Mouse (Mus musculus) G1E (cell line): ENCODE measurements around the gene Tubg1. TPM values are rescaled to one million over a fixed set of nuclear protein-coding genes. Genes with fewer than 3 reads are reported as not detected.

ENCODE experiments used
- ATAC-seq: 2 replicates; pipeline ENCODE4 v1.8.0; 2016; ENCODE audit warnings: mild to moderate bottlenecking; ENCODE audit not compliant: insufficient number of reproducible peaks, poor library complexity, low FRiP score, severe bottlenecking; ENCODE audit errors: extremely low read depth
- DNase-seq: peaks from one replicate; pipeline ENCODE4 v3.0.0; 2012; ENCODE audit warnings: low spot score
- H3K27me3 ChIP-seq: 2 replicates; pipeline ENCODE4 v1.6.1; 2012; ENCODE audit warnings: mild to moderate bottlenecking, low read length, inconsistent platforms; ENCODE audit not compliant: insufficient read depth
- H3K36me3 ChIP-seq: replicated peaks from 2 replicates; pipeline ENCODE3; 2012; ENCODE audit warnings: mild to moderate bottlenecking, inconsistent platforms
- H3K4me1 ChIP-seq: 2 replicates; pipeline ENCODE4 v1.6.1; 2012; ENCODE audit warnings: low read depth, low read length, inconsistent platforms, mixed read lengths; ENCODE audit not compliant: insufficient read depth
- H3K4me3 ChIP-seq: 2 replicates; pipeline ENCODE4 v1.5.1; 2012; ENCODE audit warnings: low read depth, mild to moderate bottlenecking, inconsistent platforms, low read length, moderate library complexity, mixed read lengths
- H3K9me3 ChIP-seq: replicated peaks from 2 replicates; pipeline ENCODE4 v1.6.1; 2012; ENCODE audit warnings: inconsistent platforms
- CTCF ChIP-seq: IDR thresholded peaks from 2 replicates; pipeline ENCODE4 v1.5.1; 2012; ENCODE audit warnings: low read depth, low read length, inconsistent platforms, mixed read lengths
- GATA1 ChIP-seq: IDR thresholded peaks from 2 replicates; pipeline ENCODE4 v1.6.1; 2012; ENCODE audit warnings: borderline replicate concordance, low read length, inconsistent platforms, mixed read lengths
- GATA2 ChIP-seq: IDR thresholded peaks from 2 replicates; pipeline ENCODE4 v1.6.1; 2012; ENCODE audit warnings: low read depth, low read length, inconsistent platforms, borderline replicate concordance
- POLR2AphosphoS5 ChIP-seq: IDR thresholded peaks from 2 replicates; pipeline ENCODE4 v1.6.1; 2012; ENCODE audit warnings: low read depth, low read length, inconsistent platforms; ENCODE audit not compliant: insufficient replicate concordance
- TAL1 ChIP-seq: conservative IDR thresholded peaks from 2 replicates; pipeline ENCODE4 v1.6.1; 2012; ENCODE audit warnings: low read depth, low read length, inconsistent platforms, mixed read lengths
- polyA plus RNA-seq: library from polyadenylated mRNA; stranded (reverse); fragments of >175 nt; gene quantifications from 2 replicates; pipeline ENCODE4 v1.2.3, GENCODE M21; 2012
- total RNA-seq, 2 experiments: library from RNA; stranded (forward) in 1 of 2; stranded (reverse) in 1 of 2; fragments of 200-1000 nt in 1 of 2; fragments of >200 nt in 1 of 2; fragmentation: Nextera tagmentation in 1 of 2; gene quantifications; 2 replicates each; pipeline ENCODE4 v1.2.3; 2014 to 2017

The Tubg1 gene
- total and polyA plus RNA-seq, 3 experiments = 42.0 to 96.1 (median 46.0) TPM

DNA sequence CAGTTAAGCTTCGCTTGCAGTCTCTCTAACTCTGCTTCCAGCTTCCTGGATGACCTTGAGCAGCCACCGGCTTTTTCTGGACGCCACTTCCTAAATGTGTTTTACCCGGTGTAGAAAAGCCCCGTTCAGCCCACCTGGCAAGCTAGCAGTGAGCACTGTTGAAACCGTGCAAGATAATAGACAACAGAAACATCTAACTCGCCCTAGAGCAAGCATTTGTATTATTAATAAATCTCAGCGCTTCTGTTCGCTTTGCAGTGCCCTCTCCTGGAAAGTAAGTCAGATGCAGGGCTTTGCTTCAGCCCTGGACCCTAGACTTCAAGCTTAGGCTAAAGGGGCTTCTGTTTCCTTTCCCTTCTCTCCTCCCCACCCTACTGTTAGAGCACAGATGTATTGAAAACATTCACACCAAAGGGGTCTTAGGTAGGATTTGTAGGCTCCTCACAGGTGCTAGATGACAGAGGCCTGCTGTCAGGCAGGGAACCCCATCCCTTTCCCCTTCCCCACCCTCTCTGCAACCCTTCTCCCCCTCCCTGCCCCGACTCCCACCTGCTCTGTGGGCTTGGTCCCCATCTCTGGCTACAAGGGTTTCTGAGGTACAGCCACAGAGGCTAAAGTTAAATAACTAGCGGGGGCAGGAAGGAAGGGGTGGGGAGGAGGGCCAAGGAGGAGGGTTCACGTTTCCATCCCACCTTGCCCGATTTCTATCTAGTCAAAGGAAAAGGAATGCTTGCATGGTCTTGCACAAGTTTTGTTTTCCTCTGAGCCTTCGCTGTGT is 55.3 kb downstream of the Tubg1 start, which contains the start of gene Ccr10:
Gene Ccr10, minus strand, starts transcription at position 593 of the 778 bp plus-strand sequence.
- ATAC-seq (no peak), DNase-seq (no peak)
- TF ChIP-seq GATA2 (no peak), TAL1 (no peak), GATA1 (no peak), POLR2AphosphoS5 (no peak), CTCF (no peak)
- H3K36me3 ChIP-seq = no peaks in the 10 kb centered on the region
- H3K27me3 ChIP-seq = peaks cover 79% of the 10 kb centered on the region
- H3K4me1 ChIP-seq = peaks cover 59% of the 10 kb centered on the region
- 0 out of 2 replicates have a peak, but pooled peaks cover 2% of the 10 kb centered on the region for H3K9me3 ChIP-seq
- H3K4me3 ChIP-seq = peak within 1 kb of the TSS; percentile 65; the same call in 1 of the 2 replicates

DNA sequence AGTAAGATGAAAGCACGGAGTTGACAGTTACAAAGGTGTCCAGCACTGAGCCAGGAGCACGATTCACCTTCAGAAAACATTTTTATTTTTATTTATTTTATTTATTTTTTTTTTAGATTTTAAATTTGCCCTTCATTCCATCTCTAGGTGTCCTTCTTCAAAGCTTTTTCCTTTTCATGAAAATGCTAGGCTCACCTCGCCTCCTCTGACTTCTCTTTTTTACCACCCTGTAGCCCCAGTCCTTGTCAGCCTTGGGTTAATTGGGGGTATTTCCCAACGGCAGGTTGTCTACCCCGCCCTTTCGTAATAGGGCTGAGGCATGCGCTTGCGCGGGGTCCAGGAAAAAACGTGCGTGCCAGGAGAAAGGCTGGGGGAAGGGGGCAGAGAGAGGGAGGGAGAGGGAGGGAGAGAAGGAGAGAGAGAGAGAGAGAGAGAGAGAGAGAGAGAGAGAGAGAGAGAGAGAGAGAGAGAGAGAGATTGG is 55.9 kb downstream of the Tubg1 start:
- TF ChIP-seq CTCF = no peak
- TF ChIP-seq GATA1 = no peak
- no peak for TF ChIP-seq TAL1
- TF ChIP-seq POLR2AphosphoS5 = no peak
- no peak for TF ChIP-seq GATA2
- Histone ChIP-seq H3K4me1 (peaks cover 56% of the 10 kb centered on the region), H3K9me3 (0 out of 2 replicates have a peak, but pooled peaks cover 2% of the 10 kb centered on the region), H3K27me3 (peaks cover 74% of the 10 kb centered on the region), H3K36me3 (no peaks in the 10 kb centered on the region), H3K4me3 (no peak overlapping the region)
- DNase-seq (no peak), ATAC-seq (no peak)

Other genes with a start within 250 kb of the Tubg1 start
Only the 20 nearest of the 24 such genes appear.
- gene Stat3, start 180.4 kb upstream of the Tubg1 start, total RNA-seq (2014; fragmentation: Nextera tagmentation) = 81.1 and 87.5 TPM in 2 replicates
- 69.3 and 70.3 TPM in 2 replicates for gene Stat3, start 180.4 kb upstream of the Tubg1 start, total RNA-seq (2017)
- 42.1 and 63.5 TPM in 2 replicates for gene Stat3, start 180.4 kb upstream of the Tubg1 start, polyA plus RNA-seq
- 13.1 and 15.0 TPM in 2 replicates for gene Cavin1, start 149.1 kb upstream of the Tubg1 start, total RNA-seq (2014; fragmentation: Nextera tagmentation)
- 3.1 and 3.8 TPM in 2 replicates for gene Cavin1, start 149.1 kb upstream of the Tubg1 start, total RNA-seq (2017)
- 37.0 and 39.4 TPM in 2 replicates for gene Cavin1, start 149.1 kb upstream of the Tubg1 start, polyA plus RNA-seq
- gene Atp6v0a1, start 110.5 kb upstream of the Tubg1 start, total RNA-seq (2014; fragmentation: Nextera tagmentation) = 109 and 180 TPM in 2 replicates
- gene Atp6v0a1, start 110.5 kb upstream of the Tubg1 start, total RNA-seq (2017) = 53.7 and 77.6 TPM in 2 replicates
- gene Atp6v0a1, start 110.5 kb upstream of the Tubg1 start, polyA plus RNA-seq = 25.8 and 26.3 TPM in 2 replicates
- gene Naglu, start 49.9 kb upstream of the Tubg1 start, total RNA-seq (2014; fragmentation: Nextera tagmentation) = 6.1 and 6.3 TPM in 2 replicates
- gene Naglu, start 49.9 kb upstream of the Tubg1 start, total RNA-seq (2017) = 14.2 and 18.4 TPM in 2 replicates
- gene Naglu, start 49.9 kb upstream of the Tubg1 start, polyA plus RNA-seq = 5.1 and 6.4 TPM in 2 replicates
- not detected in 2 replicates for gene Hsd17b1, start 41.5 kb upstream of the Tubg1 start, total RNA-seq (2014; fragmentation: Nextera tagmentation)
- 0.44 and 0.76 TPM in 2 replicates for gene Hsd17b1, start 41.5 kb upstream of the Tubg1 start, total RNA-seq (2017)
- gene Hsd17b1, start 41.5 kb upstream of the Tubg1 start, polyA plus RNA-seq = 0.12 and 0.20 TPM in 2 replicates
- gene Coasy, start 37.4 kb upstream of the Tubg1 start, total RNA-seq (2014; fragmentation: Nextera tagmentation) = 23.6 and 26.7 TPM in 2 replicates
- 31.7 and 32.6 TPM in 2 replicates for gene Coasy, start 37.4 kb upstream of the Tubg1 start, total RNA-seq (2017)
- gene Coasy, start 37.4 kb upstream of the Tubg1 start, polyA plus RNA-seq = 39.3 and 43.6 TPM in 2 replicates
- 40.5 and 43.2 TPM in 2 replicates for gene Mlx, start 32.7 kb upstream of the Tubg1 start, total RNA-seq (2014; fragmentation: Nextera tagmentation)
- 45.5 and 45.9 TPM in 2 replicates for gene Mlx, start 32.7 kb upstream of the Tubg1 start, total RNA-seq (2017)
- gene Mlx, start 32.7 kb upstream of the Tubg1 start, polyA plus RNA-seq = 13.0 and 17.8 TPM in 2 replicates
- gene Psmc3ip, start 24.5 kb upstream of the Tubg1 start, total RNA-seq (2014; fragmentation: Nextera tagmentation) = 11.1 and 15.7 TPM in 2 replicates
- 27.0 and 29.8 TPM in 2 replicates for gene Psmc3ip, start 24.5 kb upstream of the Tubg1 start, total RNA-seq (2017)
- gene Psmc3ip, start 24.5 kb upstream of the Tubg1 start, polyA plus RNA-seq = 20.5 and 20.6 TPM in 2 replicates
- gene Retreg3, start within 50 bp of the Tubg1 start, total RNA-seq (2014; fragmentation: Nextera tagmentation) = 12.0 and 13.4 TPM in 2 replicates
- gene Retreg3, start within 50 bp of the Tubg1 start, total RNA-seq (2017) = 43.2 and 44.0 TPM in 2 replicates
- gene Retreg3, start within 50 bp of the Tubg1 start, polyA plus RNA-seq = 7.7 and 9.4 TPM in 2 replicates
- not detected in 2 replicates for gene Tubg2, start 36.0 kb downstream of the Tubg1 start, total RNA-seq (2014; fragmentation: Nextera tagmentation)
- gene Tubg2, start 36.0 kb downstream of the Tubg1 start, total RNA-seq (2017) = not detected in 2 replicates
- gene Tubg2, start 36.0 kb downstream of the Tubg1 start, polyA plus RNA-seq = not detected in 2 replicates
- not detected in 2 replicates for gene Cntnap1, start 50.6 kb downstream of the Tubg1 start, total RNA-seq (2014; fragmentation: Nextera tagmentation)
- gene Cntnap1, start 50.6 kb downstream of the Tubg1 start, total RNA-seq (2017) = under 0.01 and 0.06 TPM in 2 replicates
- gene Cntnap1, start 50.6 kb downstream of the Tubg1 start, polyA plus RNA-seq = 0.02 and 0.08 TPM in 2 replicates
- 0.49 and 2.6 TPM in 2 replicates for gene Plekhh3, start 51.4 kb downstream of the Tubg1 start, total RNA-seq (2014; fragmentation: Nextera tagmentation)
- gene Plekhh3, start 51.4 kb downstream of the Tubg1 start, total RNA-seq (2017) = 1.5 and 1.9 TPM in 2 replicates
- gene Plekhh3, start 51.4 kb downstream of the Tubg1 start, polyA plus RNA-seq = 3.8 and 4.8 TPM in 2 replicates
- not detected in 2 replicates for gene Ccr10, start 55.5 kb downstream of the Tubg1 start, total RNA-seq (2014; fragmentation: Nextera tagmentation)
- not detected in 2 replicates for gene Ccr10, start 55.5 kb downstream of the Tubg1 start, total RNA-seq (2017)
- not detected in 2 replicates for gene Ccr10, start 55.5 kb downstream of the Tubg1 start, polyA plus RNA-seq
- gene Ezh1, start 106.5 kb downstream of the Tubg1 start, total RNA-seq (2014; fragmentation: Nextera tagmentation) = 46.1 and 55.9 TPM in 2 replicates
- gene Ezh1, start 106.5 kb downstream of the Tubg1 start, total RNA-seq (2017) = 23.9 and 25.4 TPM in 2 replicates
- 2.0 and 4.2 TPM in 2 replicates for gene Ezh1, start 106.5 kb downstream of the Tubg1 start, polyA plus RNA-seq
- not detected in 2 replicates for gene Ramp2, start 126.1 kb downstream of the Tubg1 start, total RNA-seq (2014; fragmentation: Nextera tagmentation)
- 0.27 TPM in 1 of 2 replicates, not detected in the other for gene Ramp2, start 126.1 kb downstream of the Tubg1 start, total RNA-seq (2017)
- gene Ramp2, start 126.1 kb downstream of the Tubg1 start, polyA plus RNA-seq = 0.04 and 0.10 TPM in 2 replicates
- gene Vps25, start 133.8 kb downstream of the Tubg1 start, total RNA-seq (2014; fragmentation: Nextera tagmentation) = 482 and 539 TPM in 2 replicates
- gene Vps25, start 133.8 kb downstream of the Tubg1 start, total RNA-seq (2017) = 98.4 and 104 TPM in 2 replicates
- gene Vps25, start 133.8 kb downstream of the Tubg1 start, polyA plus RNA-seq = 140 and 170 TPM in 2 replicates
- 21.2 and 27.2 TPM in 2 replicates for gene Wnk4, start 140.6 kb downstream of the Tubg1 start, total RNA-seq (2014; fragmentation: Nextera tagmentation)
- gene Wnk4, start 140.6 kb downstream of the Tubg1 start, total RNA-seq (2017) = 2.3 and 4.2 TPM in 2 replicates
- 45.0 and 48.7 TPM in 2 replicates for gene Wnk4, start 140.6 kb downstream of the Tubg1 start, polyA plus RNA-seq
- gene Cntd1, start 159.1 kb downstream of the Tubg1 start, total RNA-seq (2014; fragmentation: Nextera tagmentation) = 1.5 TPM in 1 of 2 replicates, not detected in the other
- gene Cntd1, start 159.1 kb downstream of the Tubg1 start, total RNA-seq (2017) = 0.81 and 1.1 TPM in 2 replicates
- 0.02 TPM in 1 of 2 replicates, not detected in the other for gene Cntd1, start 159.1 kb downstream of the Tubg1 start, polyA plus RNA-seq
- gene Coa3, start 159.2 kb downstream of the Tubg1 start, total RNA-seq (2014; fragmentation: Nextera tagmentation) = 52.6 and 54.1 TPM in 2 replicates
- 58.1 and 65.9 TPM in 2 replicates for gene Coa3, start 159.2 kb downstream of the Tubg1 start, total RNA-seq (2017)
- 16.8 and 39.8 TPM in 2 replicates for gene Coa3, start 159.2 kb downstream of the Tubg1 start, polyA plus RNA-seq
- gene Becn1, start 182.3 kb downstream of the Tubg1 start, total RNA-seq (2014; fragmentation: Nextera tagmentation) = 42.5 and 46.3 TPM in 2 replicates
- 142 and 148 TPM in 2 replicates for gene Becn1, start 182.3 kb downstream of the Tubg1 start, total RNA-seq (2017)
- gene Becn1, start 182.3 kb downstream of the Tubg1 start, polyA plus RNA-seq = 97.7 and 109 TPM in 2 replicates